Mouse (Mus musculus) c-Kit-negative CD71-positive TER-119-positive erythroid progenitor cells, embryonic 14.5 days (primary cell): Measurements from ENCODE around the gene Sod1.

Experiments used
- DNase-seq: peaks from one replicate; pipeline ENCODE4 v3.0.0-alpha.2; 2013; ENCODE audit warnings: low read depth, low spot score

Sod1 gene

GRCm38 (mm10) chr16:90258950-90259349 is 38.4 kb downstream of the Sod1 start:
- no peak for DNase-seq

- no peak for DNase-seq
These were observed 39.1 kb downstream of the Sod1 start for GRCm38 (mm10) chr16:90259623-90260022.

GRCm38 (mm10) chr16:90260097-90260496 is 39.5 kb downstream of the Sod1 start:
- DNase-seq: no peak

GRCm38 (mm10) chr16:90261791-90262190 is 41.2 kb downstream of the Sod1 start:
- no peak for DNase-seq

- DNase-seq: peak; percentile 50
These were observed 43.5 kb downstream of the Sod1 start for GRCm38 (mm10) chr16:90264021-90264420.

- DNase-seq: no peak
These were observed 44.6 kb downstream of the Sod1 start for GRCm38 (mm10) chr16:90265106-90265505.

GRCm38 (mm10) chr16:90266581-90266980 is 46.0 kb downstream of the Sod1 start:
- DNase-seq: no peak

GRCm38 (mm10) chr16:90275521-90275920 is 55.0 kb downstream of the Sod1 start:
- no peak for DNase-seq
